Mouse (Mus musculus) myocyte (in vitro differentiated cells): ENCODE data around the gene Creb5. TPM values are rescaled to one million over a fixed set of nuclear protein-coding genes. Genes with fewer than 3 reads are reported as not detected.

Experiments used
- H3K27me3 ChIP-seq: one replicate; pipeline ENCODE4 v1.6.1; 2011; ENCODE audit not compliant: control insufficient read depth, insufficient read depth, insufficient read length
- H3K36me3 ChIP-seq: one replicate; pipeline ENCODE4 v1.6.1; 2011; ENCODE audit not compliant: control insufficient read depth, insufficient read depth
- H3K4me2 ChIP-seq: one replicate; pipeline ENCODE4 v1.6.1; 2011; ENCODE audit warnings: low read depth, control low read depth
- H3K4me3 ChIP-seq: one replicate; pipeline ENCODE4 v1.5.1; 2011; ENCODE audit warnings: mild to moderate bottlenecking, control low read depth, moderate library complexity
- H3K79me2 ChIP-seq: one replicate; pipeline ENCODE4 v1.6.1; 2011; ENCODE audit not compliant: control insufficient read depth, insufficient read depth
- H3ac ChIP-seq: one replicate; pipeline ENCODE4 v1.6.1; 2011; ENCODE audit not compliant: control insufficient read depth, insufficient read length
- CEBPB ChIP-seq: IDR thresholded peaks from 2 replicates; pipeline ENCODE4 v1.6.1; 2011; ENCODE audit warnings: mild to moderate bottlenecking, moderate library complexity; ENCODE audit not compliant: poor library complexity, insufficient read depth, severe bottlenecking
- E2F4 ChIP-seq: IDR thresholded peaks from one replicate; pipeline ENCODE4 v1.6.1; 2011; ENCODE audit warnings: mild to moderate bottlenecking, control low read depth, moderate library complexity; ENCODE audit not compliant: insufficient read depth
- MAX ChIP-seq: IDR thresholded peaks from one replicate; pipeline ENCODE4 v1.6.1; 2011; ENCODE audit warnings: low read depth, mild to moderate bottlenecking, control low read depth
- MYOD1 ChIP-seq, 3 experiments: IDR thresholded peaks; one replicate each; pipeline ENCODE4 v1.6.1; 2011; ENCODE audit warnings: control low read depth in 2 of 3, low read depth in 2 of 3, mild to moderate bottlenecking in 2 of 3, moderate library complexity in 1 of 3; ENCODE audit not compliant: insufficient read length in 2 of 3, control insufficient read depth in 1 of 3
- MYOG ChIP-seq, 3 experiments: IDR thresholded peaks; one replicate each; pipeline ENCODE4 v1.6.1; 2011; ENCODE audit warnings: control low read depth in 2 of 3, low read depth in 2 of 3, mild to moderate bottlenecking in 2 of 3; ENCODE audit not compliant: insufficient read length in 2 of 3, control insufficient read depth in 1 of 3, insufficient read depth in 1 of 3
- POLR2A ChIP-seq: IDR thresholded peaks from one replicate; pipeline ENCODE4 v1.6.1; 2011; ENCODE audit warnings: low read depth, mild to moderate bottlenecking, control low read depth, moderate library complexity; ENCODE audit not compliant: insufficient read length
- POLR2AphosphoS2 ChIP-seq: IDR thresholded peaks from one replicate; pipeline ENCODE4 v1.6.1; 2011; ENCODE audit warnings: low read depth, control low read depth; ENCODE audit not compliant: insufficient read length
- REST ChIP-seq: IDR thresholded peaks from one replicate; pipeline ENCODE4 v1.6.1; 2011; ENCODE audit warnings: mild to moderate bottlenecking, control low read depth, moderate library complexity; ENCODE audit not compliant: insufficient read depth, insufficient read length
- SRF ChIP-seq: IDR thresholded peaks from one replicate; pipeline ENCODE4 v1.6.1; 2011; ENCODE audit warnings: low read depth; ENCODE audit not compliant: control insufficient read depth, insufficient read length
- TCF12 ChIP-seq: IDR thresholded peaks from one replicate; pipeline ENCODE4 v1.6.1; 2011; ENCODE audit warnings: mild to moderate bottlenecking, control low read depth; ENCODE audit not compliant: poor library complexity, insufficient read depth, severe bottlenecking
- TCF3 ChIP-seq: IDR thresholded peaks from one replicate; pipeline ENCODE4 v1.6.1; 2011; ENCODE audit warnings: low read depth, control low read depth; ENCODE audit not compliant: insufficient read length
- USF1 ChIP-seq: IDR thresholded peaks from one replicate; pipeline ENCODE4 v1.6.1; 2011; ENCODE audit warnings: low read depth, mild to moderate bottlenecking, control low read depth, moderate library complexity
- polyA plus RNA-seq: library from polyadenylated mRNA; unstranded; fragments of >200 nt; fragmentation: generic; extraction: Trizol; gene quantifications from one replicate; pipeline ENCODE4 v1.2.1, GENCODE M21; 2012; ENCODE audit warnings: missing spikeins

The Creb5 gene
- polyA plus RNA-seq, 1 experiment, result 1.4 TPM

DNA sequence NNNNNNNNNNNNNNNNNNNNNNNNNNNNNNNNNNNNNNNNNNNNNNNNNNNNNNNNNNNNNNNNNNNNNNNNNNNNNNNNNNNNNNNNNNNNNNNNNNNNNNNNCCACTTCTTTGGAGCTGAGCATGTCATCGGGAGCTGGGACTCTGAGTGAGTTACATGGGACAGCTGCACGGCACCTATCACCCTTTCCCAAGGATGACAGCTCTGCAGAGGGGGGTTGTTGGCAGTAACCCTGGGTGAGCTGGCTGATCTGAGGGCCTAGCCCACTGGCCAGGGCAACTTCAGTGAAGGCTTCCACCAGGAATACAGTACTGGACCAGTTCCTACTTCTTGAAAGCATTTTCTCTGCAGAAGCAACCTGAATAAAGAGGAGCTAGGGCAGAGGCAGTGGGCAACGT lies 282.4 kb downstream of the Creb5 start:
- Histone ChIP-seq H3K4me2 (peak overlapping the region; percentile 16), H3K4me3 (no peak overlapping the region), H3K27me3 (no peaks in the 10 kb centered on the region), H3K36me3 (no peaks in the 10 kb centered on the region), H3ac (no peak overlapping the region), H3K79me2 (no peaks in the 10 kb centered on the region)
- TF ChIP-seq MYOD1 (IDR thresholded peaks at IDR 0.05; ENCODE audit: control insufficient read depth in 1 of 3, insufficient read length in 2 of 3, low read depth in 2 of 3), result peak in 2 of 3 experiments; percentile 86 to 92
- TF ChIP-seq E2F4, result no peak
- TF ChIP-seq MYOG (IDR thresholded peaks at IDR 0.05; ENCODE audit: control insufficient read depth in 1 of 3, insufficient read depth in 1 of 3, insufficient read length in 2 of 3, low read depth in 2 of 3), result peak in 2 of 3 experiments; percentile 26 to 68
- TF ChIP-seq MAX, result no peak
- TF ChIP-seq POLR2A, result no peak
- TF ChIP-seq SRF, result no peak
- peak; percentile 41 for TF ChIP-seq TCF12
- no peak for TF ChIP-seq CEBPB
- TF ChIP-seq USF1, result no peak

DNA sequence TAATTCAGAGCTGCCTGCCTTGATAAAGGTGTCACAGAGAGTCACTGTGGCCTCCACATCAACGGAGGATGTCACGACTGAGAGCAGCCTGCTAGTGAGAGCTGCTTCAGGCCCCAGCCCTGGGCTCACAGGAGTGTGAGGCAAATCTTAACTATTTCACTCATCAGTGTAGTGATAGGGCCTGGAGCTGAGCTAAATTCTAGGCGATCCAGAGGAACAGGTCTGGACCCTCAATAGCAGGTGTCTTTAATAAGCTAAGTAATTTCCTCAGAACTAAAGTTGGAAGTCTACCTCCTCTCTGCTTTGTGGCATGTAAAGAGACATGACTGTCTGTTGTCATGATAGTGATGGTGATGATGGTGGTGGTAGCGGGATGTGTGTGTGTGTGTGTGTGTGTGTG lies 283.8 kb downstream of the Creb5 start:
- no peaks in the 10 kb centered on the region for H3K27me3 ChIP-seq
- no peak for TF ChIP-seq REST
- TF ChIP-seq E2F4, result no peak
- no peak overlapping the region for H3ac ChIP-seq
- no peak overlapping the region for H3K4me2 ChIP-seq
- H3K4me3 ChIP-seq, result no peak overlapping the region
- no peaks in the 10 kb centered on the region for H3K79me2 ChIP-seq
- H3K36me3 ChIP-seq, result no peaks in the 10 kb centered on the region

DNA sequence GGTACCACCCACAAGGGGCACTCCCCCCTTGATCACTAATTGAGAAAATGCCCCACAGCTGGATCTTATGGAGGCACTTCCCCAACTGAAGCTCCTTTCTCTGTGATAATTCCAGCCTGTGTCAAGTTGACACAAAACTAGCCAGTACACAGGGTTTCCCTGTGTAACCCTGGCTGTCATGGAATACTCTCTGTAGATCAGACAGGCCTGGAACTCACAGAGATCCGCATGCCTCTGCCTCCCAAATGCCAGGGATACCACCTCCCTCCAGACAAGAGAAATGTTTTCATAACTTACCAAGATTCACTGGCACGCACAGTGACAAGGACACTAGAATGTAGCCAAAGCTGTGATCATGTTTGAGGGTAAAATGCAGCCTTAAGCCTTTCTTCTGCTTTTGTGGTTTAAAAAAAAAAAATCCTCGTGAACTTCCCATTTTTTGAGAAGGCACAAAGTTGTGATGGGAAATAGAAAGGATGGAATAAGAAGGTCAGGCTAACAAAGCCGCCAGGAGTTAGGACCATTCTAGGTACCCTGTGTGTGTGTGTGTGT lies 284.6 kb downstream of the Creb5 start:
- H3K4me2 ChIP-seq, result no peak overlapping the region
- no peaks in the 10 kb centered on the region for H3K79me2 ChIP-seq
- no peaks in the 10 kb centered on the region for H3K27me3 ChIP-seq
- TF ChIP-seq MYOD1 (IDR thresholded peaks at IDR 0.05; ENCODE audit: control insufficient read depth in 1 of 3, insufficient read length in 2 of 3, low read depth in 2 of 3) (no peak), TCF3 (no peak), MYOG (IDR thresholded peaks at IDR 0.05; ENCODE audit: control insufficient read depth in 1 of 3, insufficient read depth in 1 of 3, insufficient read length in 2 of 3, low read depth in 2 of 3) (no peak), MAX (no peak), E2F4 (no peak), SRF (no peak), CEBPB (no peak), USF1 (no peak), POLR2AphosphoS2 (no peak), POLR2A (no peak), TCF12 (no peak), REST (no peak)
- H3ac ChIP-seq, result no peak overlapping the region
- no peak overlapping the region for H3K4me3 ChIP-seq
- no peaks in the 10 kb centered on the region for H3K36me3 ChIP-seq

DNA sequence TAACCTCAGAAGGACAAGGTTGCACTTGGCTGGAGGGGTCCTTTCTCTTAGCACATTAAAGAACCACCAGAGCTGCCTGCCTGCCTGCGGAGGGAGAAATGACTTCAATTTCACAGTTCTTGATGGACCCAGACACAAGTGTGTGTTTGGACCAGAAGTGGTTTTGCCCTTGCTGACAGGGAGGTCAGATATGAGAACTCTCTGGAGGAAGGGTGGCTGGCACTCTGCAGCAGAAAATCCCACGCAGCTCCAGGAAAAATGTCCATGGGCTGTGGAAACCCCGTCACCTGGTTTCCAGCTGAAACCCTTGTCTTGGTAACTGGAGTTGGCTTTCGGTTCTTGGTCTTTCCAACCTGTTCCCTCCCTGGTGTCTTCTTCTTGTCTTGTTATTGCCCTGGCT lies 285.4 kb downstream of the Creb5 start:
- Histone ChIP-seq H3K36me3 (no peaks in the 10 kb centered on the region), H3K4me2 (peak overlapping the region; percentile 79), H3ac (no peak overlapping the region), H3K4me3 (peak overlapping the region; percentile 46), H3K27me3 (no peaks in the 10 kb centered on the region), H3K79me2 (no peaks in the 10 kb centered on the region)
- TF ChIP-seq MYOG (IDR thresholded peaks at IDR 0.05; ENCODE audit: control insufficient read depth in 1 of 3, insufficient read depth in 1 of 3, insufficient read length in 2 of 3, low read depth in 2 of 3) (no peak), MAX (no peak), MYOD1 (IDR thresholded peaks at IDR 0.05; ENCODE audit: control insufficient read depth in 1 of 3, insufficient read length in 2 of 3, low read depth in 2 of 3) (no peak), TCF3 (no peak), TCF12 (no peak), USF1 (no peak), POLR2A (no peak), SRF (no peak), E2F4 (no peak), CEBPB (no peak), POLR2AphosphoS2 (no peak), REST (no peak)

DNA sequence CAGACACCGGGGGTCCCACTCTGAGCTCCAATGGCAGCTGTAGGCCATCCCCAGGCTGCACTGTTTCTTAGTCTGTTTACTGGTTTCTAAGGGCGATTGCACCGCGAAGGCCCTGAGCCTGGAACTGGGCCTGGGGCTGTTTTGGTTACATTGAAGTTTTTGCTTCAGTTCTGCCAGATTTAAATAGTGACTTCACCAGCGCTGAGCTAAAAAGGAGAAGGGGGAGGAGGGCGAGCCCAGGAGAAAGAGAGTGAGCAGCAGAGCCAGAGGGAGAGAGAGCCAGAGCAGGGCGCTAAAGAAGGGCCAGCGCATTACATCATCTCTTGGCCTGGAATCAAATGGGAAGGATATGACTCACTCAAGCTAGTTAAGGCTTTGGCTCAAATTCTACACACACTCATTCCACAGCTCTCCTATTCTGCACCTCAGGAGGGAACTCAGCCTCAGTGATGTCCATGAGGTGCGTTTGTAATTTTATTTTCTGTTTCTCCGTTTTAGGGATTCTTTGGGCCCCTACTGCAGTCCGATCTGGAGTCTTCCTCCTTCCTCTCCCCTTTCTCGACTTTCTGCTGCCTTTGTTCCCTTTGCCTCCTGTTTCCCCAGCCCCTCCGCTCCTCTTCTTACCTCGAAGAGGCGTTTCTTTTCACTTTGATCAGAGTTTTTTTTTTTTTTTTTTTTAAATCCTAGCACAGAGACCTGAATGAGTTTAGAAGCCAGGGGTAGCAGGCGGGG lies 286.1 kb downstream of the Creb5 start:
- peak overlapping the region; percentile 46 for H3K4me3 ChIP-seq
- no peaks in the 10 kb centered on the region for H3K79me2 ChIP-seq
- H3K4me2 ChIP-seq, result peak overlapping the region; percentile 79
- no peaks in the 10 kb centered on the region for H3K27me3 ChIP-seq
- TF ChIP-seq MAX (no peak), CEBPB (peak; percentile 58; the same call in 1 of the 2 replicates), SRF (peak; percentile 32)
- no peaks in the 10 kb centered on the region for H3K36me3 ChIP-seq
- no peak overlapping the region for H3ac ChIP-seq
